Mouse (Mus musculus) brain, embryonic 14.5 days (tissue): ENCODE data around the gene Abcc6. TPM values are rescaled to one million over a fixed set of nuclear protein-coding genes. Genes with fewer than 3 reads are reported as not detected.

Experiments
- DNase-seq: peaks from one replicate; pipeline ENCODE4 v3.0.0-alpha.2; 2011; ENCODE audit warnings: low read depth
- CTCF ChIP-seq: fragments of 200-500 bp; IDR thresholded peaks from 2 replicates; pipeline ENCODE4 v1.5.1; 2012; ENCODE audit warnings: inconsistent platforms, mild to moderate bottlenecking, moderate library complexity, borderline replicate concordance; ENCODE audit not compliant: insufficient read depth, insufficient read length; ENCODE audit errors: extremely low read depth
- POLR2A ChIP-seq: fragments of 200-500 bp; IDR thresholded peaks from 2 replicates; pipeline ENCODE4 v1.6.1; 2012; ENCODE audit warnings: mild to moderate bottlenecking, inconsistent platforms, borderline replicate concordance; ENCODE audit not compliant: poor library complexity, insufficient read depth, insufficient read length, severe bottlenecking; ENCODE audit errors: extremely low read depth
- polyA plus RNA-seq: library from polyadenylated mRNA; depleted of rRNA; stranded (reverse); fragments of >200 nt; gene quantifications from 2 replicates; pipeline ENCODE4 v1.2.3, GENCODE M21; 2012

Abcc6 gene
- polyA plus RNA-seq, 1 experiment, result 1.4 TPM

- no peak for TF ChIP-seq CTCF
- no peak for TF ChIP-seq POLR2A
- DNase-seq, result no peak
Measured at GRCm38 (mm10) chr7:46045882-46046281, 15.8 kb upstream of the Abcc6 start.

DNA sequence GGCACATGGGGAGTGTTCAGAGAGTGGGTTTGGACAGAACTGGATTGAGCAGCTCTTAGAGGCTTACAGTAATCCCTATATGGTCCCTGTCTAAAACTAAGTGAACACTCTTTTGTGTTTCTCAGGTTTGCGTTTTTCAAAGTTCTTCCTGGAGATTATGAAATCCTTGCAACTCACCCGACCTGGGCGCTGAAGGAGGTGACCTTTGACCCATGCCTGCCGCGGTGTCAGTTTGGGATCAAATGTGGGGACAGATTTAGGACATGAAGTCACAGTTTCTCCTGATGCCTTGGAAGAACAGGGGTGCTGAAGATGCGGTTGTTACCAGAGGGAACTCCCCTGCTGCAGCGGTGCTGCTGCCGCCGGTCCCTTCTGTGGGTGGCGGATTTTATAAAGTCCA lies 14.0 kb upstream of the Abcc6 start:
- DNase-seq, result no peak
- TF ChIP-seq POLR2A (no peak), CTCF (no peak)

- TF ChIP-seq POLR2A (no peak), CTCF (no peak)
- DNase-seq, result no peak
Measured at GRCm38 (mm10) chr7:46039873-46040272, 9.8 kb upstream of the Abcc6 start.

GRCm38 (mm10) chr7:46037433-46037832 lies 7.3 kb upstream of the Abcc6 start:
- no peak for TF ChIP-seq POLR2A
- DNase-seq, result no peak

GRCm38 (mm10) chr7:46035468-46035867 lies 5.4 kb upstream of the Abcc6 start:
- no peak for DNase-seq
- TF ChIP-seq CTCF (no peak), POLR2A (no peak)

DNA sequence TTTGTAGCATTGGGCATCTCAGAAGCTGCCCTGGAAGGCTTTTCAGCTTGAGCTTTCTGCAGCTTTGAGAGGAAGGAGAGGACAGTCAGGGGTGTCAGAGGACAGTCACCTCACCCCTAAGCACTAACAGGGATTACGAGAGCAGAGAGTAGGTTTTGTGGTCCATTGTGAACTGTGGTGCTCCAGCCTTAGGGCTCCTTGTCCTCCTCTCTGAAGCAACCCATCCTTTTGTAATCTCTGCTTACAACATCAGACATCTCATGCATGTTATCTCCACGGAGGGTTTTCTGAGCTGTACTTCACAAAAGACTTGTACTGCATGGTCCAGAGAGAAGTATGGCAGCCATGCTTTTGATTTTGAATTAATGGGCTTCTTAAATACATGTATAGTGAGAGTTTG lies 4.9 kb upstream of the Abcc6 start:
- DNase-seq, result no peak
- TF ChIP-seq POLR2A (no peak), CTCF (no peak)

DNA sequence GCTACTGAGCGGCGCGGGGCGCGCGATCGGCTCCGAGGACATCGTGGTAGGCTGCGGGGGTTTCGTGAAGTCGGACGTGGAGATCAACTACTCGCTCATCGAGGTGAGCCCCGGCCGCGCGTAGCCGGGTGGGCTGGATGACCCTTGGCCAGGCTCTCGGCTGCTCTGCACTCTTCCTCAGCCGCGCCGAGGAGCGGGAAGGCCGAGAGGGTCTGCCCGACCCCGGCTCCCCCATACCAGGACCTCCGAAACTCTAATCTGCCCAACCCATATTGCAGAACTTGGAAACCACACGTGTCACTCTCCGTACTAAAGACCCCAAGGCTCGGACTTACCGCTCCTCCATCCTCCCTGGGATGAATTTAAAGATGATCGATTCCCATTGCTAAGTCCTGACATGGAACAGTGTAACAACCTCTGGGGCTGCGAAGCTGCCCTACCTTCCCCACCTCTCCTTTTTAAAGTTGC lies 3.8 kb upstream of the Abcc6 start:
- TF ChIP-seq POLR2A (no peak), CTCF (no peak)
- DNase-seq, result no peak

DNA sequence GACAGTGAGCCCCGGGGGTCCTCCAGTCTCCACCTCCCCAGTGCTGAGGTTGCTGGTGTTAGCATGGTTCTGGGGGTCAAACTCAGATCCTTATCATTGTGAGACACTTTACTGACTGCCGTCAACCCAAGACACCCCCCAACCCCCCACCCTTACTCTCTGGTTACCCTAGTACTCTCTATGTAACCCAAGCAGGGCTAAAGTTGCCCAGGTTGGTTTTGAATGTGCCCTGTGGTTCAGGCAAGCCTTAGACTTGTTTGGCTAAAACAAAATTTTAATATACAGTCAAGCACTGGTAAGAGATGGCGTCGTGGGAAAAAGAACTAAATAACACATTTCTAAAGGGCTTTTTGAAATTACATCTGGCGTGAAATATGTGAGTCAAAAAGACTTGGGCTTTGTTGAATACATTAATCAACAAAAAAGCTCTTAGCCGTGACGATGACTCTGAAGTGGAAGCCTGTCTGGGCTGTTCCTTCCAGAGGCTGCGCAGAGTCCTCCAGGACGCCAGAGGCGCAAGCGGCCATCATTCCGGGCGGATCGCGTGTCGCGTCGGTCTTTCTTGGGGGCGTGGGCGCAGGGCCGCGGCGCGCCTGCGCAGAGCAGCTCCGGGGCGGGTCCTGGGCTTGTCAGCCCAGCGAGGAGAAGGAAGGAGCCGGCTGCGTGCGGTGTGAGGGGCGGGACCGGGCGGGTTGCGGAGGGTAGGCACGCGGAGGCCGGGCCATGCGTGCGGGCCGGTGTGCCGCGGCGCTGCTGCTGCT lies 3.2 kb upstream of the Abcc6 start, which contains the start of gene Nomo1:
Gene Nomo1, plus strand, starts transcription at position 590 of the 761 bp plus-strand sequence.
- TF ChIP-seq POLR2A (peak; percentile 93), CTCF (peak; percentile 91)
- peak; percentile 99 for DNase-seq

DNA sequence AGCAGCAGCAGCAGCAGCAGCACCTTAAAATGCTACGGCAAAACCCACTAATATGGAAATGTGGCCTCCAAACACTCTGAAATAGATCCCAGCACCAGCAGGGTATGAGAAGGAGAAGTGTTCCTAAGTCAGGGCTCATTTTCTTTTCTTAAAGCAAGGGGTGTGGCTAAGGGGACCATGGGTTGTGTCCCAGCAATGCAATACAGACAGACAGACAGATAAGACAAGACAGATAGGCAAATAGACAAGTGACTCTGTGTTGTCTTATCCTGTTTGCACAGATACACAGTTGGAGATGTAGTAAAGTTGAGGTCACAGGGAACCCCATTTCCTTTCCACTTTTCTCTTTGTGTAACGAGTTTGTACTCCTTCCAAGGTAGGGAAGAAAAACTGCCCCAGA lies 973 bp upstream of the Abcc6 start:
- TF ChIP-seq CTCF, result no peak
- TF ChIP-seq POLR2A, result no peak
- no peak for DNase-seq

- no peak for DNase-seq
- TF ChIP-seq CTCF (no peak), POLR2A (no peak)
Measured at GRCm38 (mm10) chr7:46029299-46030144, 580 bp downstream of the Abcc6 start.

- TF ChIP-seq POLR2A (no peak), CTCF (no peak)
- DNase-seq, result no peak
Measured at GRCm38 (mm10) chr7:46028681-46029080, 1.4 kb downstream of the Abcc6 start.
